Mouse (Mus musculus): ENCODE measurements at regions not wholly inside any gene's neighbourhood (a gene's known extent, or its start where the extent isn't known, plus 50 kb on each side); places are given as distances from the start of the nearest gene placed in this dataset.

DNA sequence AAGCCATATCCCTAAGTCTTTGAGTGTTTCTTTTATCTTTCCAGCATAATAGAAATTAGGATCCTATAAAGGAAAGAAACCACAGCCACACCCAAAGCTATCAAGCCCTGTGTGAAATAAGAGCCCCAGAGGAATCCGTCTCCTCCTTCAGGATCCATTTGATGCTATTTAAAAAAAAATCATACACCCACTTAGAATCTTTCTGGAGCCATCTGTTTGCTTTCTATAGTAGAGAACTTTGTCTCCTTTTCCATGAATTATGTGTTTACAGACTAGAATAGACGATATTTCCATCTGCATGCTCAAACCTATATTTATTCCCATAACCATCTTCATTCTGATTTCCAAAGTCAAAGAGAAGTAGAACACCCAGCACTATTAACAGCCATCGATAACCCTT, 917.2 kb upstream of the Man1a start:
- no peak for DNase-seq (ENCODE audit: low spot score)
- no peak overlapping the region for H3K4me2 ChIP-seq (ENCODE audit: low read depth)
- no peak overlapping the region for H3K4me3 ChIP-seq (ENCODE audit: low read depth, low read length)
- no peaks in the 10 kb centered on the region for H3K4me1 ChIP-seq (ENCODE audit: control insufficient read depth, insufficient read depth, low read length)
- no peaks in the 10 kb centered on the region for H3K9me3 ChIP-seq (ENCODE audit: control insufficient read depth, low read length)
- H3K27ac ChIP-seq (ENCODE audit: low read depth, low read length): no peak overlapping the region
- no peaks in the 10 kb centered on the region for H3K36me3 ChIP-seq (ENCODE audit: control insufficient read depth, insufficient read depth, low read length)
- H3K27me3 ChIP-seq (ENCODE audit: control insufficient read depth, insufficient read depth, low read length): no peaks in the 10 kb centered on the region
- 86% methylated on average over 3 of the region's 3 CpGs for WGBS
- no peak for ATAC-seq (ENCODE audit: insufficient read depth, low FRiP score, low TSS enrichment)
- no peak overlapping the region for H3K9ac ChIP-seq (ENCODE audit: low read length)

DNA sequence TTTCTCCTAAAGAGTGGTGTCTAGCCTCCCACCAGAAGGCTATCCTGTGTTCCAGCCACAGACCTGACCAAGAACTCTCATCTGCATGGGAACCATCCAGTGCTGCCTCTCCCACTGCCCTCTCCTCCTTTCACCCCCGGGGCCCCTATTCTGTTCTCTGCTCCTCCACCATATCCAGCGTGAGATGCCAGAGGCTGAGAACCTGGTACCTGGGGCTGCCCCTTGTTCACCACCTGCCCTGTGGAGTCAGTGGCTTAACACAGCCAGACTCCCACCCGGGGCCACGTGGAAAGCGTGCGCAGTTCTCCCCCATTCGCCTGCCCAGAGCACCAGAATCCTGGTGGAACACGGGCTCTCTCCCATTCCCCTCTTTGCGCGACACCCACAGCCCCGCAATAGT, 879.5 kb upstream of the Man1a start:
- Histone ChIP-seq H3K4me3 (ENCODE audit: low read depth, low read length) (no peak overlapping the region), H3K4me1 (ENCODE audit: control insufficient read depth, insufficient read depth, low read length) (no peaks in the 10 kb centered on the region), H3K9me3 (ENCODE audit: control insufficient read depth, low read length) (no peaks in the 10 kb centered on the region), H3K27ac (ENCODE audit: low read depth, low read length) (no peak overlapping the region), H3K4me2 (ENCODE audit: low read depth) (no peak overlapping the region), H3K27me3 (ENCODE audit: control insufficient read depth, insufficient read depth, low read length) (no peaks in the 10 kb centered on the region), H3K9ac (ENCODE audit: low read length) (no peak overlapping the region), H3K36me3 (ENCODE audit: control insufficient read depth, insufficient read depth, low read length) (no peaks in the 10 kb centered on the region)
- WGBS: 93% methylated on average over 11 of the region's 11 CpGs
- no peak for DNase-seq (ENCODE audit: low spot score)
- ATAC-seq (ENCODE audit: insufficient read depth, low FRiP score, low TSS enrichment): no peak

DNA sequence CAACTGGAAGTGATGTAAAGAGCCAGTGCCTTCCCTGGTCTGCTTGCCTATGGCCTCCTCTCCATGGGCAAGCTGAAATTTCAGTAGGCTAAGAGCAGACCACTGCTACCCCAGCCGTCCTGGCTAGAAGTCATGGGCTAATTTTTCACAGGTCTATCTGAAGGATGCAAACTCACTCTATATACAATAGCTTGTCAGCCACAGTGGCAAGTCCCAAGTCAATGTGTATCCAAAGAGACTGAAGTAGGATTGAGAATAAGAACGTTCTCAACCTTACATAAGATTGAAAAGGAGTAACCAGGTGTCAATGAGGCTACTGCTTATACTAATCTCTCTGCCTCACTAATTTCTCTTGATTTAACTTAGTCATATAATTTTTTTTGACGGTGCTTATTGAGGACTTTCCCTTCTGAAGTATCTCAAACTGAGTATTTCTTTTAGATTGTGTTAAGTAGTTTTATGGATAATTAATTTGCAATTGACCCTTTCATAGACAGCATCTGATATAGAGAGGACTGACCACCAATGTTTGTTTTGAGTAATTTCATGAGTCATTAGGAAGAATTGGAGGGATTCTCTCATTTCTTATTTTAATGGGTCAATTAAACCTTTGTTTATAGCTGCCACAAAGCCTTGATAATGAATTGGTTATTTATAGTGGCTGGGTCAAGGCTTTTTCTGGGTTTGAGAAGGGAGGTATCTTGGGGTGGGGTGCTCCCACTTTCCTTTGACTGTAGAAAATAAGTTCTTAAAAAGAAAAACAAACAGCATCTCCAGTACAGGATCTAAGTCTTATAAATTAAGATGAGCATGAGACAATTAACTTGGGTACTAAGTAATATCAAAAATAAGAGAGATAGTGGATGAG, 865.0 kb upstream of the Man1a start:
- H3K9me3 ChIP-seq (ENCODE audit: control insufficient read depth, low read length): no peaks in the 10 kb centered on the region
- ATAC-seq (ENCODE audit: insufficient read depth, low FRiP score, low TSS enrichment) (0 out of 2 replicates have a peak, but pooled peaks have one; percentile 10), DNase-seq (ENCODE audit: low spot score) (no peak)
- no peak overlapping the region for H3K4me3 ChIP-seq (ENCODE audit: low read depth, low read length)
- H3K27ac ChIP-seq (ENCODE audit: low read depth, low read length): no peak overlapping the region
- no peak overlapping the region for H3K9ac ChIP-seq (ENCODE audit: low read length)
- no peaks in the 10 kb centered on the region for H3K4me1 ChIP-seq (ENCODE audit: control insufficient read depth, insufficient read depth, low read length)
- no peaks in the 10 kb centered on the region for H3K27me3 ChIP-seq (ENCODE audit: control insufficient read depth, insufficient read depth, low read length)
- H3K36me3 ChIP-seq (ENCODE audit: control insufficient read depth, insufficient read depth, low read length): no peaks in the 10 kb centered on the region
- 77% methylated on average over 3 of the region's 3 CpGs for WGBS
- H3K4me2 ChIP-seq (ENCODE audit: low read depth): no peak overlapping the region

DNA sequence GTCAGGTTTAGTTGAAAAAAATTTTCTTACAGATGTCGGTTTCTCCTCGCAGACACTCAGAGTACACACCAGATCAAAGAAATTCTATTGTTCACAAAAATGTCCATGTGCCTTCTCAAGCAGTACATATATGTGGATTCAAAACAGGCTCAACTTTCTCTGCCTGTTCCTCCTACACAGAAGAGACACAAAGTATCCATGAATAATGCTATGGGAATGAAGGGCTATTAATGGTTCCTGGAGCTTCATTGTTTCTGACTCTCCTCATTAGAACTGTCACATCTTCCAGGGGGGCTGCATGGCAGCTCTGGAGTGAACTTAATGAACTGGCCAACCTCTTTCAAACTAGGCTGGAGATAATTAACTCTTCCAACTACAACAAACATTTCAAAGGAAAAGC, 863.1 kb upstream of the Man1a start:
- no peak overlapping the region for H3K9ac ChIP-seq (ENCODE audit: low read length)
- H3K4me3 ChIP-seq (ENCODE audit: low read depth, low read length): no peak overlapping the region
- ATAC-seq (ENCODE audit: insufficient read depth, low FRiP score, low TSS enrichment) (no peak), DNase-seq (ENCODE audit: low spot score) (no peak)
- H3K4me2 ChIP-seq (ENCODE audit: low read depth): no peak overlapping the region
- 89% methylated on average over 2 of the region's 2 CpGs for WGBS
- H3K36me3 ChIP-seq (ENCODE audit: control insufficient read depth, insufficient read depth, low read length): no peaks in the 10 kb centered on the region
- H3K27ac ChIP-seq (ENCODE audit: low read depth, low read length): no peak overlapping the region
- no peaks in the 10 kb centered on the region for H3K27me3 ChIP-seq (ENCODE audit: control insufficient read depth, insufficient read depth, low read length)
- H3K9me3 ChIP-seq (ENCODE audit: control insufficient read depth, low read length): no peaks in the 10 kb centered on the region
- H3K4me1 ChIP-seq (ENCODE audit: control insufficient read depth, insufficient read depth, low read length): no peaks in the 10 kb centered on the region
